Mouse (Mus musculus): ENCODE data around the gene Tnfrsf12a.

Tnfrsf12a gene

DNA sequence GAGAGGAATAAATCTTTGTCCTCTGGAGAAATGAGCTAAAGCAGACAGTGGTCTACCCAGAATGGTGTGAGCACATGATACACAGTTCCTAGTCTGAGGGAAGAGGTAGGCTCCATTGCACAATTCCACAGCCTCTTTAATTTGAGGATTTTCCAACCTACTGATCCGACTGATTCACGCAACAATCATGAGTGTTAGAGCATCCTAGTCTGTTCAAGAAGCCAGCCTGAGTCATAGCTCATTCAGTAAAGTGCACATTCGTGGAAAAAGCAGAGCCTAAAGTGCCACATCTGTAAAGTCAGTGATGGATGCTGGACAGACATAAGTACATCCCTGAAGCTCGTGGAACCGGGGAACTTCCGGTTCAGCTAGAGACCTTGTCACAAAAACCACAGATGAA is 25.9 kb downstream of the Tnfrsf12a start:
- DNase-seq (ENCODE audit: low spot score in 2 of 2), result no peak

DNA sequence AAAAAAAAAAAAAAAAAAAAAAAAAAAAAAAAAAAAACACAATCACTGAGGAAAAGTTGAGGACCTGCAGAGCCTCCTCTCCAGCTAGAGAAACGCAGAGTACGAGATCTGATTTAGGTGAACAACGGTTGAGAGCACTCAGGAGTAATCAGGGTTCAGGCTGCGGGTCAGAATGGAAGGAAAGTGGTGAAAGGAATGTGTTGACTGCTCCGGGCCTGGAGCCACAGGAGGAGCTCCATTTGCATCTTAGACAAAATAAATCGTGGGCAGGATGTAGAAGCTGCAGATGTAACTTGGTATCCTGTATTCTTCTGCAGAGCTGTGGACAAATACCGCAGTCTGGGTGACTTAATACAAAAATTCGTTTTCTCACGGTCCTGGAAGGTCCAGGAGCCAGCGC is 31.4 kb downstream of the Tnfrsf12a start:
- no peak for DNase-seq (ENCODE audit: low spot score in 2 of 2)

DNA sequence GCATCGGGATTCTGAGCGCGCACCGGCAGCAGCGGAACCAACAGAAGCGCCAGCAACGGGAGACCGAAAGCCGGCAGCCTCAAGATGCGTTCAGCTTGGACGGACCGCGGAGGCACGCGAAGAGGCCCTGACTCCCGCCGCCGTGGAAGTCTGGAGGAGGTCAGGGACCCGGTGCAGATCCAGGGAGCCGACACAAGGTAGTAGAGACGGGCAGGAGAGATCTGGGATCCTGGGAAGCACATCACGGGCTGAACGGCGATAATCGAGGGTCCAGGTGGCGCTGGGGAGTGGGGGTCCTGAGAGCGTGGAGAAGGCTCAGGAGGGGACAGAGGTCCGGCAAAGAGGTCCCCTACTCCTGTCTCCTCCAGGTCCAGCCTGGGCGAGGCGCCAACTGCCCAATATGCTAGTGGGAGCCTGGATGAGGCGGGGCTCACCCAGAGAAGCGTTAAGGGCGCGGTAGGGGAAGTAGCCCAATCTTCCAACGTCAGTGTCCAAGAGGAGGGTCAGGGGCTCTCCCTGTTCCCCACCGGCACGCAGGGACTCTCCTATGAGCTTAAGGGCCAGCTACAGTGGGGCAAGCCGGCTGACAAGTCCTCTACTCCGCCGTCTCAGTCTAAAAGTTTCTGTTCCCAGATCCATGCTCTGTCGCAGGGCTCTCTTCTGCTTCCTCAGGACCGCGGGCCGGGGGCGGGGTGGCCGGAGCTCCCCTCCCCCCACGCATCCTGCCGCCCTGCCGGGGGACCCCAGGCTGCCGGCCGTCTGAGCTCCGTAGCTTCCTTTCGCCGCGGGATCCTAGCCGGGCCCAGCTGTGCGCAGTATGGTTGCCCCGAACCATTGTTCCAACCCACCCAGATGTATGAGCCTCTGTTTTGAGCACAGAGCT is 32.4 kb downstream of the Tnfrsf12a start, which contains the start of gene Mmp25:
TSS of gene Mmp25 (minus strand) at position 665 of the 883 bp plus-strand sequence.
- no peak for DNase-seq (ENCODE audit: low spot score in 2 of 2)

DNA sequence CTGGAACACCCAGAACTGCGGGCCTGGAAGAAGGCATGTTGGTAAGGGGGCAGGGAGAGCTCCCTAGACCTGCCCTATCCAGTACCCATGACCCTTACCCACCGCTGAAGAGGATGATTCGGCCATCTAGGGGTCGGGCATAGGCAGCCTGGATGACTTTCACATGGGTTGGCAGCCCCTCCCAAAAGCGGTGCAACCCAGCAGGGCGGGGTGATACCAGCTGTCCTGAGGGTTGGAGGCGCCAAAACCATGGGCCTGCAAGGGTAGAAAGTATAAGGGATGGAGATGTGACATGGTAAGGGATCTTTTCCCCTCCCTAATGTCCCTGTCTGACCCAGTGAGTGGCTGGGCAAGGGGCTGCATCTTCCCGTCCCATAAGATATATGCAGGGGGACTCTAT is 46.0 kb downstream of the Tnfrsf12a start:
- no peak for DNase-seq (ENCODE audit: low spot score in 2 of 2)

DNA sequence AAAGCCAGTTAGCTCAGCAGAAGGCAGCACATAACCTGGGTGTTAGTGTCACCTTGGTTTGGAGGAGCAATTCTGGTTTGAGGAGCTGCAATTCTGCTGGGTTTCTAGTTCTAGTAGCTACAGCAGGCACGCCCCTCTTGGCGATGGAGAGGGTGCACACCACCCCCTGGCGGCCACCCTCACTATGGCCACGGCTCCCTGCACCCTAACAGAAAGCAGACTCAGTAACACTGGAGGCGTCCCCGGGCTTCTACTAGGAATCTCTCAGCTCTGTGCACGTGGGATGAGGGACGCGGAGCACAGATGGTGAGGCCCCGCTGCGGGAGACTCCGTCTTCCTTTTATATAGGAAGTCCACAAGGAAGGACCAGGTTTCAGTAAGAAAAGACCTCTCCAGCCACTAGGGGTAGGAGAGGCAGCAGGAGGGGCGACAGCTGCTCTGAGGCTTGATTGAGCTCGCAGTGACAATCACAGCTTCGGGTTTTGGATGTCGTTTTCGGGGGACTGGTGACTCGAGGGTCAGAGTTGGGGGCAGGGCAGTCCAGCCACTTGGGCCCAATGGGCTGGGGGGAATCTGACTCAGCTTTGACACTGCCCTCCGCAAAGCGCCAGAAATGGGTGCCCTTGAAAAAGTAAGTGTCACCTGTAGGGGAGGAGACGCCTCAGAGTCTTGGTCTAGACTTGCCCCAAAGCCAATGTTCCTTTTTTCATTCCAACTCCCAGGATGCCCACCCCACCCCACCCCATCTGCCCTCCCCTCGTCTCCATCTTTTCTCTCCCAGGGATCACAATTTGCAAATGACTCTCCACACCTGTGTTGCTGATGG is 46.9 kb downstream of the Tnfrsf12a start:
- DNase-seq (ENCODE audit: low spot score in 2 of 2), result peak; percentile 70 to 82

DNA sequence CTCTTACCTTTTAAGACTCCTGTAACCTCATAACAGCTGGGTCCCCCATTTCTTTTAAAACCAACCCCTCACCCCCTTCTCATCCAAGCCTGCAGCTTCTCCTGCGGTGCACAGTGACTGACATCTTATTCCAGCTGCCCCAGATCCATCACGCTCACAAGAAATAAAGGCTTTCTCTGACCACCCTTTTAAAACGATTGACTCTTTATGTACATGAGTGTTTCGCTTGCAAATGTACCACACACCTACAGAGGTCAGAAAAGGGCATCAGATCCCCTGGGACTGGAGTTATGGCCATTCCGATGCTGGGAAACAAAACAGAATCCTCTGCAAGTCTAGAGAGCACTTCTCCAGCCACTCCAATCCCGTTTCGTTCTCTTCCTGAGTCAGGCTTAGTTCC is 49.5 kb downstream of the Tnfrsf12a start:
- DNase-seq (ENCODE audit: low spot score in 2 of 2), result no peak
